Mouse (Mus musculus): ENCODE results near the gene Mipol1.

GRCm38 (mm10) chr12:57387588-57388292 lies 157.5 kb downstream of the Mipol1 start:
- TF ChIP-seq CTCF (IDR thresholded peaks at IDR 0.05; ENCODE audit: low read depth, low read length) (no peak), POLR2A (IDR thresholded peaks at IDR 0.05; ENCODE audit: extremely low read depth, insufficient read depth, low read length) (no peak)
